Mouse (Mus musculus) c-Kit-positive CD71-positive TER-119-positive erythroid progenitor cells, embryonic 14.5 days (primary cell): ENCODE data around the gene Srrm2.

Experiments
- DNase-seq: peaks from one replicate; pipeline ENCODE4 v3.0.0-alpha.2; 2013; ENCODE audit warnings: low spot score

Gene Srrm2

GRCm38 (mm10) chr17:23790269-23791078 lies at the start of gene Srrm2:
TSS of gene Srrm2 (plus strand) at chr17:23790532.
- DNase-seq, result no peak

- DNase-seq, result peak; percentile 64
Observed at GRCm38 (mm10) chr17:23740598-23741021, 49.7 kb upstream of the Srrm2 start, which contains the start of gene Paqr4. TSS of gene Paqr4 (minus strand) at chr17:23740867.

- DNase-seq, result no peak
Observed at GRCm38 (mm10) chr17:23741359-23742209, 48.7 kb upstream of the Srrm2 start.

GRCm38 (mm10) chr17:23742210-23742793 lies 48.0 kb upstream of the Srrm2 start:
- no peak for DNase-seq

- no peak for DNase-seq
Observed at GRCm38 (mm10) chr17:23742941-23743340, 47.4 kb upstream of the Srrm2 start.

- no peak for DNase-seq
Observed at GRCm38 (mm10) chr17:23744076-23744475, 46.3 kb upstream of the Srrm2 start.

GRCm38 (mm10) chr17:23744651-23745050 lies 45.7 kb upstream of the Srrm2 start:
- DNase-seq, result no peak

- no peak for DNase-seq
Observed at GRCm38 (mm10) chr17:23745301-23746251, 44.8 kb upstream of the Srrm2 start, which contains the start of gene Kremen2. TSS of gene Kremen2 (minus strand) at chr17:23745833.

GRCm38 (mm10) chr17:23746311-23746710 lies 44.0 kb upstream of the Srrm2 start:
- no peak for DNase-seq

GRCm38 (mm10) chr17:23746767-23747166 lies 43.6 kb upstream of the Srrm2 start:
- DNase-seq, result no peak

- no peak for DNase-seq
Observed at GRCm38 (mm10) chr17:23747471-23747870, 42.9 kb upstream of the Srrm2 start.

GRCm38 (mm10) chr17:23748026-23748425 lies 42.3 kb upstream of the Srrm2 start:
- DNase-seq, result no peak

GRCm38 (mm10) chr17:23748631-23749391 lies 41.5 kb upstream of the Srrm2 start:
- DNase-seq, result peak; percentile 83

GRCm38 (mm10) chr17:23749400-23750191 lies 40.7 kb upstream of the Srrm2 start:
- no peak for DNase-seq

GRCm38 (mm10) chr17:23755689-23756088 lies 34.6 kb upstream of the Srrm2 start:
- DNase-seq, result no peak

GRCm38 (mm10) chr17:23757581-23757980 lies 32.8 kb upstream of the Srrm2 start:
- DNase-seq, result no peak

GRCm38 (mm10) chr17:23758801-23759200 lies 31.5 kb upstream of the Srrm2 start:
- DNase-seq, result no peak

- no peak for DNase-seq
Observed at GRCm38 (mm10) chr17:23760231-23760630, 30.1 kb upstream of the Srrm2 start.

GRCm38 (mm10) chr17:23761155-23761554 lies 29.2 kb upstream of the Srrm2 start:
- no peak for DNase-seq

- DNase-seq, result no peak
Observed at GRCm38 (mm10) chr17:23762976-23763375, 27.4 kb upstream of the Srrm2 start.
